37 mouse cellular contexts compared by ENCODE assay signal in the genomic region with DNA sequence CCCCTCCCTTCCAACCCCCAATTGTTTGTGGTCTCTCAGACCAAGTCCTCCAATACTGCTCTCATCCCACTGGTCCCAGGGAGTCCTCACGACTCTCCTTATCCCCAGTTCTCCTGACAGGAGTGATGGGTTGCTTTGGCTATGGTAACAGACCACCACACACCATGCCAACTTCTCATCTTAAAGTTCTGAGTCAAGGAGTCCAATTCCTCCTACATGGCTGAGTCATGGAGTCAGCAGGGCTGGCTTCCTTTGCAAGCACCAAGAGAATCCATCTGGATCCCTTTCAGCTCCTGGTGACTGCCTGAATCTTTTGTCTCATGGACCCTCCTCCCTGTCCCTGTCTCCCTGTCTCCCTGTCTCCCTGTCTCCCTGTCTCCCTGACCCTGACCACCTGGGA. TPM values are rescaled to one million over a fixed set of nuclear protein-coding genes. Genes with fewer than 3 reads are reported as not detected.
DNase-seq lines count a peak whose midpoint lies in the region; ATAC-seq lines count a peak whose summit lies in the region.
"Had no signal": no experiment of that assay in that cellular context is flagged by ENCODE, and none has a peak within 500 bp of the region (broad histone marks: within the 10 kb centered on the region; RNA-seq: fewer than 3 reads in every experiment).

No protein-coding gene starts in this region.

- intact Hi-C loops in left cerebral cortex, postnatal 4 days (cut with DNase I): no loop called here

- no peak for DNase-seq in frontal cortex, postnatal 25 days (ENCODE audit: low spot score in 2 of 2)
- peak; percentile 35 to 36 for DNase-seq in left cerebral cortex, adult 18-20 months (ENCODE audit: low spot score in 2 of 2)
- no peak for DNase-seq in left cerebral cortex, postnatal 4 days
- DNase-seq in right cerebral cortex, postnatal 25 days: peak; percentile 18
- no peak for DNase-seq in right cerebral cortex, postnatal 14 days
- DNase-seq in kidney, adult 8-10 months: no peak
- DNase-seq: adrenal gland, postnatal 14 days; cerebellum, adult 18-20 months; cerebellum, postnatal 10 days; heart, postnatal 14 days; liver; lung, embryonic 14.5 days; lung, postnatal 14 days; midbrain, embryonic 14.5 days; thymus, adult 2 months; thymus, postnatal 36 days had no signal

- ATAC-seq in frontal cortex, adult (ENCODE audit: low TSS enrichment): peak; percentile 95
- ATAC-seq in activated CD4-positive, CD25-positive, alpha-beta regulatory T cell, adult 4 months: no peak
- ATAC-seq: forebrain, embryonic 16.5 days; inflammation-experienced regulatory T-cells, adult 6 months; Patski had no signal

RNA-seq across cellular contexts. Expression of gene Cela2a, which starts 8.0 kb away (rescaled TPM):
- not detected for total RNA-seq in left cerebral cortex, adult 18-20 months (2021)
- not detected for total RNA-seq in left cerebral cortex, postnatal 4 days (2021)
- polyA plus RNA-seq in activated CD4-positive, CD25-positive, alpha-beta regulatory T cell, adult 4 months (2017; shearing (Covaris generic)): 1 to 10 TPM in 1 of 2 experiments, not detected in 1; 1.0 TPM
- total RNA-seq: common myeloid progenitor, adult 5-6 weeks; G1E; gastrocnemius, adult 8-10 months; gastrocnemius, postnatal 4 days; heart, postnatal 14 days; monocyte, adult 5-6 weeks had no signal
- polyA plus RNA-seq: embryonic facial prominence, embryonic 13.5 days; forebrain, embryonic 11.5 days; forebrain, embryonic 16.5 days; G1E; heart, embryonic 14.5 days; hindbrain, embryonic 10.5 days; inflammation-experienced regulatory T-cells, adult 6 months; limb, embryonic 11.5 days; liver, embryonic 14.5 days; lung, embryonic 14.5 days; midbrain, embryonic 14.5 days; neural tube, embryonic 14.5 days; Patski had no signal

RNA-seq across cellular contexts. Expression of gene Ctrc, which starts 12.2 kb away (rescaled TPM):
- not detected for total RNA-seq in left cerebral cortex, adult 18-20 months (2021)
- total RNA-seq in left cerebral cortex, postnatal 4 days (2021): not detected
- not detected for polyA plus RNA-seq in activated CD4-positive, CD25-positive, alpha-beta regulatory T cell, adult 4 months (2017; shearing (Covaris generic))
- total RNA-seq: adrenal gland, postnatal 14 days; common myeloid progenitor, adult 5-6 weeks; G1E; gastrocnemius, adult 8-10 months; gastrocnemius, postnatal 4 days; heart, adult 8-10 months; heart, postnatal 14 days; monocyte, adult 5-6 weeks had no signal
- polyA plus RNA-seq: embryonic facial prominence, embryonic 13.5 days; forebrain, embryonic 11.5 days; forebrain, embryonic 16.5 days; G1E; heart, embryonic 14.5 days; hindbrain, embryonic 10.5 days; hindbrain, embryonic 15.5 days; inflammation-experienced regulatory T-cells, adult 6 months; kidney, embryonic 15.5 days; limb, embryonic 11.5 days; liver, embryonic 14.5 days; lung, embryonic 14.5 days; midbrain, embryonic 14.5 days; neural tube, embryonic 14.5 days; Patski; stomach, postnatal 0 days had no signal

RNA-seq across cellular contexts. Expression of gene Casp9, which starts 40.5 kb away (rescaled TPM):
- 10 to 100 TPM; 26.4 to 28.5 TPM for total RNA-seq in left cerebral cortex, adult 18-20 months (2021)
- 10 to 100 TPM; 26.9 to 29.7 TPM for total RNA-seq in left cerebral cortex, postnatal 4 days (2021)
- 1 to 10 TPM; 6.9 to 7.4 TPM for polyA plus RNA-seq in activated CD4-positive, CD25-positive, alpha-beta regulatory T cell, adult 4 months (2017; shearing (Covaris generic))

RNA-seq across cellular contexts. Expression of gene Efhd2, which starts 40.8 kb away (rescaled TPM):
- total RNA-seq in left cerebral cortex, adult 18-20 months (2021): 100 to 1,000 TPM; 298 to 317 TPM
- 10 to 100 TPM; 29.5 to 31.8 TPM for total RNA-seq in left cerebral cortex, postnatal 4 days (2021)
- polyA plus RNA-seq in activated CD4-positive, CD25-positive, alpha-beta regulatory T cell, adult 4 months (2017; shearing (Covaris generic)): 10 to 100 TPM; 23.5 to 26.9 TPM

RNA-seq across cellular contexts. Expression of gene Dnajc16, which starts 43.2 kb away (rescaled TPM):
- total RNA-seq in left cerebral cortex, adult 18-20 months (2021): 10 to 100 TPM; 41.7 to 44.9 TPM
- 10 to 100 TPM; 22.4 to 27.9 TPM for total RNA-seq in left cerebral cortex, postnatal 4 days (2021)
- polyA plus RNA-seq in activated CD4-positive, CD25-positive, alpha-beta regulatory T cell, adult 4 months (2017; shearing (Covaris generic)): 1 to 10 TPM; 5.1 to 5.4 TPM

Comparison
In these comparisons a context has a peak if more than half of its experiments do, and no peak if none do; other contexts are left out.
1. DNase-seq: peak in left cerebral cortex, adult 18-20 months (2 of 2) and right cerebral cortex, postnatal 25 days (single experiment); none in frontal cortex, postnatal 25 days (0 of 2), left cerebral cortex, postnatal 4 days (single experiment), right cerebral cortex, postnatal 14 days (single experiment) and kidney, adult 8-10 months (0 of 2).